Mouse (Mus musculus) cortical plate, adult 2 months (tissue): Measurements from ENCODE around the gene Lrig1.

Experiments
- CTCF ChIP-seq: fragments of 200-500 bp; IDR thresholded peaks from 2 replicates; pipeline ENCODE4 v1.5.1; 2011; ENCODE audit warnings: mild to moderate bottlenecking, control low read depth, low read length; ENCODE audit not compliant: insufficient read depth; ENCODE audit errors: extremely low read depth
- POLR2A ChIP-seq: fragments of 200-500 bp; IDR thresholded peaks from 2 replicates; pipeline ENCODE4 v1.6.1; 2011; ENCODE audit warnings: mild to moderate bottlenecking, low read length, control low read depth; ENCODE audit not compliant: insufficient read depth; ENCODE audit errors: extremely low read depth

DNA sequence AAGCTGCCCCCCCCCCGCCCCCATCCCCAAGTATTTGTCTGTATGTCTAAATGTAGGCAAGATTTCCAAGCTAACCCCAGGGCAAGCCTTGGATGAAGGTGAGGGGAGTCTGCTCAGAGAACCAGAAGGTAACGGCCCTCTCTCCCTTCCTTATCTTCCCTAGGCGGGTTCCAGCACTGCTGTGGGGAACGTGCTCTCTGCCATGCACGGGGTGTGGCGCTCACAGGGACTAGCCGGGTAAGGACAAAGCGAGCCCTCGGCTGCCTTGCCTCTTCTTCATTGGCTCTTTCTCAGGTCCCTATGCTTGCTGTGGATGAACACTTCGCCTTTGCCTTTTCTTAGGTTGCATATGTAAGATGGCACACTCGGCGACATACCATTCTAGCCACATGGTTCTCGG is 100.9 kb downstream of the Lrig1 start:
- TF ChIP-seq CTCF (no peak), POLR2A (no peak)
